Mouse (Mus musculus) neural tube, embryonic 15.5 days (tissue): ENCODE results near the gene Fndc1. TPM values are rescaled to one million over a fixed set of nuclear protein-coding genes. Genes with fewer than 3 reads are reported as not detected.

Experiments
- microRNA-seq: library from miRNA; unstranded; fragments of <30 nt; microRNA quantifications from one replicate; pipeline ENCODE4, GENCODE M21; 2017
- polyA plus RNA-seq: library from polyadenylated mRNA; unstranded; fragments of >200 nt; fragmentation: Nextera tagmentation; extraction: Ambion mirVana; gene quantifications from 2 replicates; pipeline ENCODE4 v1.2.1, GENCODE M21; 2015

Gene Fndc1
- polyA plus RNA-seq, 1 experiment from 2014 or later, result 13.8 TPM

Small RNA genes within 50 kb of the gene (microRNA-seq; reads per million reads assigned to microRNA genes)
- gene Gm25872, result not detected

Other genes starting within 250 kb of the Fndc1 start
- gene Tagap, start 98.7 kb upstream of the Fndc1 start, polyA plus RNA-seq, result 0.45 and 1.1 TPM in 2 replicates
- 65.1 and 69.8 TPM in 2 replicates for gene Rsph3a, start 118.3 kb upstream of the Fndc1 start, polyA plus RNA-seq